Mouse (Mus musculus): ENCODE measurements around the gene Pcdh15.

Pcdh15 gene

DNA sequence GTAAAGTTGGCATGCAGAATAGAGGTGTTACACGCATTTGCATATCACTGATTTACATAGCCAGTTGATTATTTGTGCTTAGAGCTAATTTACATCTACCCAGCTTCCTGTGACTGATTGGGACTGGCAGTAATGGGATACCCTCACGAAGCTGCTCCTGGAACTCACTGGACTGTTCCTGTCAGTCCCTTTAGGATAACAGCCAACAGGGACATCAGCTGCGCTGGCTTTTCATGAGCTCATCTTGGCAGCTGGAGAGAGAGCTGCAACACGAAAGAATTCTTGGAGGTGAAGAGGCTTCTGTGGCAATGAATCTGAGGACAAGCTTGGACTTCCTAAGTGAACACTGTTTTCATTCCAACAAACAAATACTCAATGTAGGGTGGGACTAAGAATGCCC lies 683.8 kb downstream of the Pcdh15 start:
- ATAC-seq (ENCODE audit: insufficient number of reproducible peaks, low FRiP score, low TSS enrichment) = no peak

DNA sequence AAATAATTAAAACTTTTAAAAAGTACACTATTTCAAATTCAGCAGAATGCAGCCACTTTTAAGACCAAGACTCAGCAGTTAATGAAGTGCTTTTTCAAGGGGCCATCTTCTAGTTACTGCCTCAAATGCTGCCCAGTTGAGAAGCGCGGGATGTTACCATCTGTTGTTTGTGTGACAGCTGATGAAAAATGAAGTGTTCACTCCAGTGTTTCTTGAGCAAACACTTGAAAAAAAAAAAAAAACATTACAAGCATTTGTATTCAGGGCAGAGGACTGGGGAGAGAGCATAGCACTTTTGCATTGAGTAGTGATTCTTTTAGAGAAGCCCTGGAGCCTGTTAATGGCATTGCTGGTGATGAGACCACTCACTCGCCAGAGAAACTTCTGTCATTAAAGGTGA lies 689.0 kb downstream of the Pcdh15 start:
- ATAC-seq (ENCODE audit: insufficient number of reproducible peaks, low FRiP score, low TSS enrichment) = no peak

DNA sequence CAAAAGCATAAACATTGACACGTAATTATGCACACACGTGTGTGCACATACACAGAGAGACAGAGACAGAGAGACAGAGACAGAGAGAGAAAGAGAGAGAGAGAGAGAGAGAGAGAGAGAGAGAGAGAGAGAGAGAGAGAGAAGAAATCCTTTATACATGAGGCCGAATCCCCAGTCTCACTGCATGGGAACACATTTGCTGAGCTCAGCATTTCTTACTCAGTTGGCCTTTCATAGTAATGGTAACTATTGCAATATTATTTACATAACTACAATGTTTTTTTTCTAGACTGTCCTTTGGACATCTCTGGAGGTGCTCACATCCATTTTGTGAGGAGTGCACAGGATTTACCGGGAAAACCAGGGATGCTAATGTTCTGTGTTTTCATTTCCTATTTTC lies 705.9 kb downstream of the Pcdh15 start:
- no peak for ATAC-seq (ENCODE audit: insufficient number of reproducible peaks, low FRiP score, low TSS enrichment)

DNA sequence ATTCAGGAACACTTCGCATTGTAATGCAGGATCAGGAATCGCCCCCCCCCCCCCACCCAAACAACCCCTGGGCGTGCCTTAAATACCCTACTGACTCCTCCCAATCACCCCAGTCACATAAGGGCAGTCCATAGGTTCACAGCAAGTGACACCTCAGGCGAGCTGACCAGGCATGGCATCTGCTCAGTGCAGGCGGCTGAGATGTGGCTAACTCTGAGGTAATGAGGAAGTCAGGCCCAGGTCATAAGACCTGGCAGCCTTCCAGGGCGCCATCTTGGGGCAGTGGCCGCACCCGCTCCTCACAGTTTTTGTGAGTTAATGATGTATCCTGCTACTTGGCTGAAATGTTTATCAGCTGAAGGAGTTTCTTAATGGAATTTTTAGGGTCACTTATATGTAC lies 713.2 kb downstream of the Pcdh15 start:
- ATAC-seq (ENCODE audit: insufficient number of reproducible peaks, low FRiP score, low TSS enrichment) = no peak

DNA sequence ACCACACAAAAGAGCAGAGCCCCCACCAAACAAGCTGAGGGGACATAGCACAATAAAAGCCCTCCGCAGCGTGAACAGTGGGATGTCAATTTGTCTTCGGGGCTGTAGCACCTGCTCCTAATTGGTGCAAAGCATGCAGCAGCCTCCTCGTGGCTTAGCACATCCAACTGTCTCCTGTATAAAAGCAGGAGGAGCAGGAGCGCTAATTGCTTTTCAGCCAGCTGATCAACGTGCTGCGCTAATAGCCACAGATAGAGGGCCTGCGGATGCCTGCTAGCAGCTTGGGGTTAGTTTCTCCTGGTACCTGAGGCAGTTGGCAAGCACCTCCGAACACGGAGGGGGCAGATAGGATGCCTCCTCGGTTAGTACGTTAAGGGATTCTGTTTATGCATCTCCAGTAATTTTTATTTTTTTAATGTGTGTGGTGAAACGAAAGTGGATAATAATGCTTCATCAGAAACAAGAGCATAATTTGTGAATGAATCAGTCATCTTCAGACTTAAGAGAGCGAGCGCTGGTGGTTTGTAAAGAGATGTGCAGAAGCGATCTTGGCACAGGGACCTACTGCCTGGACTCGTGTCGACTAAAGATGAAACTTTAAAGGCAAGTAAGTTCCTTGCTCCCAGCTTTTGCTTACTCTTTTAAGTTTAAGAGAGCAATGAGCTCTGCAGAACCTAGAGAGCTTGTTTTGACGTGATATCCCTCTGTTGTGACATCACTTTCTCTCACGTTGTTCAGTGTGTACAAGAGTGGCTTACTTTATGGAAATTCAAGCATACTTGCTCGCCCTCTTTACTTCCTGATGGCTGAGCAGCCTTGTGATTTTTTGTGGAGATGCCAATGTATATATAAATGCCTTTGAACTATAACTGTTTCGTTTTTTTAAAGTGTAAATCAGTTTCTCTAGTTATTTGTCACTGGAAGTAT lies 722.8 kb downstream of the Pcdh15 start:
- peak; percentile 65 for ATAC-seq (ENCODE audit: insufficient number of reproducible peaks, low FRiP score, low TSS enrichment)

DNA sequence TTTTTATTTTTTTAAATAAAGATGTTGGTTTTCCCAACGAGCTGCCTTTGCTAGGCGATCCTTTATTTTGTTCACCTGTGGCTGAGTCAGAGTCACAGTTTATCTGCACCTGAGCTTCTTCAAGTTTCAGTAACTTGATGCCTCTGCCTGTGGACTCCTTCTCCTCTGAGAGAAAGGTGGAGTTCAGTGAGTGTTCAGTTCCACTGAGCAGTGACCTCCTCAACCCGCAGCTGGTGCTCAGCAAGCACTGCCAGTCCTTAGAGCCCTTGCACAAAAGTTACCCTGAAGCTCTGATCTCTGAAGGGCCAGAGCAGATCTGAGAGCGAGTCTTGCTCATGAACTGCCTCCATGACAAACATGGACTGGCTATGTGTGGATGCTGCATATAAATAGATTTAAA lies 724.1 kb downstream of the Pcdh15 start:
- no peak for ATAC-seq (ENCODE audit: insufficient number of reproducible peaks, low FRiP score, low TSS enrichment)

DNA sequence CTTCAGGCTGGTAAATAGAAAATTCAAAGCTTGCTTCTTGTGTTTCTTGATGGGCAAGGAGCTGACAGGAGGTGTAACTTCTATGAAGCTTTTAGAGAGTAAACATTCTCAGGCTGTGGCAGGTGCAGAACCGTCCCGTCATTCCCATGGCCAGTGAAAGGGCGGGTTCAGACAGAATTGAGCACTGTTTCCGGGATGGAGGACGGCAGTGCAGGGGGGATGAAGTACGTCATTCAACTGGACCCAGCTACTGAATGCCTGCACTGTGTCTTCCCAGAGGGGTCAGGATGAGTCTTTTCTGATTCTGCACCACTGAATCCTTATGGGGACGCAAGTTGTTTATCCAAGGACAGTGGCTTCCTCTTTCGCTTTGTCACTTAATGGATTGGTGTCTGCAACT lies 727.2 kb downstream of the Pcdh15 start:
- ATAC-seq (ENCODE audit: insufficient number of reproducible peaks, low FRiP score, low TSS enrichment) = 0 out of 2 replicates have a peak, but pooled peaks have one; percentile 27

DNA sequence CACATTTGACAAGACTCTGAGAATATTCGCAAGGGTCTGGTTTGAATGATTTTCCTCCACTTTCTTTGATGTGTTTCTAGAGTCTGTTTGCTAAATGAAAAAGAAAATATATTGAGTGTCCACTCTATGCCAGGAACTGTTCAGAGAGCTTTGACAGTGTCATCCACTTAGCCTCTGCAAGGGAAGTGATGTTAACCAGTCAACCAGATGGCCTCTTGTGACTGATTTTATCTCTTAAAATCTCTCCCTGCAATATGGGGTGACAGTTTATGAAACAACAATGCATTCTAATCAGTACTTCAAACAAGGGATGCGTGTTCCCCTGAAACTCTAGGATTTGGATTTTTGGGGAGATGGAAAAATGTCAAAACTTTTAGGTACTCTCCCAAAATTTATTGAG lies 729.6 kb downstream of the Pcdh15 start:
- ATAC-seq (ENCODE audit: insufficient number of reproducible peaks, low FRiP score, low TSS enrichment) = no peak

DNA sequence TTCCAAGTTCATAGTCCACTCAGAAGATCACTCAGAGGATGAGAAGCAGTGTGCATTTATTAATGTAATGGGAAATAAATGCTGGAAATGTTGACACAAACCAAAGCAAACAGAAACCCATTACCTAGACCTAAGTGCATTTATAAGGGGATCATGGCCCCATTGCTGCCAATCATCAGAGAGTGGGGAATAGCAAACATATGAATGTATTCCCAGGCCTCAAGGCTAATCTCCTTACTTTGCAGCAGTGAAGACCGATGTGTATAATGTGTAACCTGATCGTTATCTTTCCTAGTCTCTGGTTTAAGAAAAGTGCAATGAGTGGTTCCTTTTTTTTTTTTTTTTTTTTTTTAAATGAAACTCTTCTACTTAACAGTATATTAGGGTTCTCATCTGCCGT lies 745.9 kb downstream of the Pcdh15 start:
- no peak for ATAC-seq (ENCODE audit: insufficient number of reproducible peaks, low FRiP score, low TSS enrichment)

DNA sequence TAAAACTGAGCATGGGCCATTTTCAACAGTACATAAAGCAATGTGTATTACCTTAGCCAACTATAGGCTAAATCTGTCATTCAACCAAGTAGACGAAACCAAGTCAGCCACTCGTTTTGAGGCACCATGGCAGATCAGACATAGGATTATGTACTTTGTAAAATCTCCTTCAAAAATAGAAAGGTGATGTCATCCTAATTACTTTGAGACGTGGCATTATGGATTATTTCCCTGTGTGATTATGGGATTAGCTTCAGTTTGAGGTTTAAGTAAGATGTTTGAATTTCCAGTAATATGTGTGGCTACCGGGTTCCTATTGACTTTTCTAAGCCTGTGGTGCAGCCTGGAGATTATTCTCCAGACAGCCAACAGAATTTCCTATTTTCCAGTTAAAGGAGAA lies 763.0 kb downstream of the Pcdh15 start:
- no peak for ATAC-seq (ENCODE audit: insufficient number of reproducible peaks, low FRiP score, low TSS enrichment)

DNA sequence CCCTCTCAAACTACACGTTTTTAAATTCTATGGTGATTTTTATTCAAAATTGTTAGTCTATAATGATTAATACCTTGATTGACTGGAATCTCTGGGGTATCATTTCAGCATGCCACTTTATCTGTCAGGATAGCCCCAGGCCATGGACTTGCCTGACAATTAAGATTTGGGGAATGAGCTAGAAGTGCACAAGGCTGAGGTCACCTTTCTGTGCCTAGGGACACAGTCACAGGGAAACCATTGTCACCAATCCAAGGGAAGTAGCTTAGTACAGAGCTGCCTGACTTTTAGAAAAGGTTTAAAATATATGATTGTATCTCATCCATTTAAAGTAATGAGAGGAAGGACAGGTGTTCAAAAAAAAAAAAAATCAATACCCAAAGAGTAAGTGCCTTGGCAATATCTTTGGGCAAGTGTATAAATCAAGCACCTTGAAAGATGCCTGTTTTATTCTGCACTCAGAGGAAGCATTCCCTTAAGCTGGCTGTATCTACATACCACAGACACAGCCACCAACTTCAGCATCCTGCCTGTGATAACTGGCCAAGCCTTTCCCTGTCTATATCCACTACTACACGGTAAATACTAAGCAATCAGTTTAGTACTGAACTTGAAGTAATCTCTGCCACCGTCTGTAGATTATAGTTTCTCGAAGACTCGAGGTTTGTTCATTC lies 779.0 kb downstream of the Pcdh15 start:
- no peak for ATAC-seq (ENCODE audit: insufficient number of reproducible peaks, low FRiP score, low TSS enrichment)

DNA sequence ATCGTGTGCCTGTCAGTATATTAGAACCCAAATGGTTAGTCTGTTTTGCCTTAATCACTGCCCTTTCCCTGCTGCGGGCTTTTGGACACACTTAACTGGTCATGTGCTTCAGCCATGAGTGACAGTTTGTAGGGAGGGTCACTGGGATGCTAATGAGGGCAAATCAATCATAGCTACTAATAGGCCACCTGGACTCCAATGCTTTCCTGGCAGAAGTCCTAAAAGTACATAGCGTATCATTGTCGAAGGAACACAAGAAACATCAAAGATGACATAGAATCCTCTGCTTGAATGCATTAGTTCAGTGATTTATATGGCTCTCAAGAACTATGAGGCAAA lies 779.6 kb downstream of the Pcdh15 start:
- ATAC-seq (ENCODE audit: insufficient number of reproducible peaks, low FRiP score, low TSS enrichment) = no peak

DNA sequence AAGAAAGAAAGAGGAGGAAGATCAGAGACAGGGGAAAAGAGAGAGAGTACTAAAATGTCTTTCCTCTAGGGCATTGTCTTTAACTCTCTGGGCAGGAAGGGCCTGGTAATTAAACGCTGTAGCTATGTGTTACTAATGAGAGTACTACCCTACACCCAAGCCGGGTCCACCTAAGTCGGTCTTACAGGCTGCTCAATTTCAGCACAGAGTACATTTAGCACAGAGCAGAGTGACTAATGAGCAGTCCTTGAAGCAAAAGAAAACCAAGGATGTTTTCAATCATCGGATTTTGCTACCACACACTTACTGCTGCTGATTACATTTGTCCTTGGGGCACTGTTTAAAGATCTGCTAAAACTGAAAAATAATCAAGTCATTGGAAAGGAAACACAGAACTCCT lies 788.6 kb downstream of the Pcdh15 start:
- ATAC-seq (ENCODE audit: insufficient number of reproducible peaks, low FRiP score, low TSS enrichment) = no peak

DNA sequence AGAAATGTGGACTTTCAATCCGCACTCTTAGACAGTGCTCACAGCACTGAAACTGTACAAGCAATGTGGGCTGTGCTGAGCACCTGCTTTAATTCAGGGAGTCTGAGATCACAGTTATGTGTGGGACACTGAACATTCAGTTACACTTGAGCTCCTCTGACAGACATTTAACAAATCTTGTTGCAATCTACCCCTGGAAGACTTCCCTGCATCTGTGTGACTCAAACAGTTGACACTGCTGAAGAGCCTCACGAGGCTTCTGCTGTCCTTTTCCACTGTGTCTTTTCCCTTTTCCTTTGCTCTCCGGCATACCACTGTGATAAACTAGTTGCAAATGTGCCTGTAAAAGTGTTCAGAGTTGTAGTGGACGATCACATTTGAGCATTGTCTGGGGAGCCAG lies 793.1 kb downstream of the Pcdh15 start:
- no peak for ATAC-seq (ENCODE audit: insufficient number of reproducible peaks, low FRiP score, low TSS enrichment)

DNA sequence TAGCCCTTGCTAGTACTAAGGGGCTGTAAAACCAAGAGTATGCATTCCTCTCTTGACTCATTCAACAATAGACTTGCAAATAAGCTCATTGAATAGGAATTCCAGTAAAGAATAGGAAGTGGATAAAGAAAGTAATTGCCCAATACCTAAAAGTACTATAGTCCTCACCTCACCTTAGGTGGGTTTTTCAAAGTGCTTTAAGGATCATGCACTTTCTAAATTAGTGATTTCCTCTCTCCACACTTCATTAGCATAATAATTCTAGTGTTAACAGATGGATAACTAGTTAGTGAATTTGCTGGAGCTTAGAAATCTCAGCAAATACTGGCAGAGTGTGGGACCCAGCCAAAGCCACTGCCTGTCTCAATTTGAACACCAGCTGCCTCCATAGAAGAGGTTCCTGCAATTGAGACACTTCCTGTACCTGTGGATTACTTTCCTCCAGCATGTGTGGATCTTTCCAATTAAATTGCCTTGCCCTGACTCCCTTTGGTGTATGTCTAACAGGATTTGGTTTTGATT lies 797.0 kb downstream of the Pcdh15 start:
- no peak for ATAC-seq (ENCODE audit: insufficient number of reproducible peaks, low FRiP score, low TSS enrichment)

DNA sequence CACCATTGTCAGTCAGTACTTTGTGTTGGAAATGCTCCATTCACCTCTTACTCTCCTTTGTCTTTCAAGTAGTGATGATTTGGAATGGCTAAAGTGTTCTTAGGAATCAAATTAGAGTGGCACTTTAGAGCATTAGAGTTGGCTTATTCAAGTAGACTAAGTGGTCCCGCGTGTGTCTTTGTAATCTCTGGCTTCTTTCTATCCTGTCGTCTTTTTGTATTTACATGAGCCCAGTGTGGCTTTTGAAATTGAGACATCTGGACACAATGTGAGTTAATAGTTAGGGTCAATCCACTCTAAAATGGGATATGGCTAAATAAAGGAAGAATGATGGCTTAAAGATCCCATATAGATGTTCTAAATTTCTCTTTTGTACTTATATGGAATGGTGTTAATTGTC lies 800.0 kb downstream of the Pcdh15 start:
- ATAC-seq (ENCODE audit: insufficient number of reproducible peaks, low FRiP score, low TSS enrichment) = no peak

DNA sequence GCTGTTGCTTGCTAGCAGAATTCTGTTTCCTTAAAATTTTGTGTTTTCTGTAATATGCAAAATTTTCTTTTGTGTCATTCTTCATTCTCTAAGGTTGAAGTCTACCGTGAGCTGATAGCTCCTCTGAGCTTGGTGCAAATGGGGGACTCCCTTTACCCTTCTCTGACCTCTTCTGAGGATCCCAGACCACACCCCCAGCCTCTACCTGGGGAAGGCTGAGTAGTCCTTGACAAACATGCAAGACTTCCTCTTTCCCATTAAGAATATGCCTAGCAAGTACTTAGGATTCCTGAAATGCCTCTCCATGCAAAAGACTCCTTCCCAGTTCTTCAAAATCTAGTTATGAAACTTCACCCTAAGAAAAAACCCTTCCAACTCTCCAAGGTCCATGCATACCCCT lies 808.5 kb downstream of the Pcdh15 start:
- ATAC-seq (ENCODE audit: insufficient number of reproducible peaks, low FRiP score, low TSS enrichment) = no peak

DNA sequence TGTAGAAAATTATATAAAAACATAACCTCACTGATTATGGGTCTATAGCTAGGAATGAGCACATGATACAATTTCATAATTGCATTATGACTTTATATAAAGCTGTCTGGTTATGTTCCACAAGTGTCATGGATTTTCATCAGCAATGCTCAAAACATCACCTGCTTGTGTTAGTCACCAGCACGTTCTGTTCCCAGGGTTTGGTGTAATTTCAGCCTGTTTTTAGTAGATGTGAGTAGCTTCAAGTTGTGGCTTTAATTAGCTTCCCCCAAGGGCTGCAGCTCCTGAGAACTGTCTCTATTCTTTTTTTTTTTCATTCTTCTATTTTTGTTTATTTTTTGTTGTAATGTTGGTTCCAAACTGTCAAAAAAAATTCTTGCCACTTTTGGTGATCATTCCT lies 809.4 kb downstream of the Pcdh15 start:
- ATAC-seq (ENCODE audit: insufficient number of reproducible peaks, low FRiP score, low TSS enrichment) = no peak

DNA sequence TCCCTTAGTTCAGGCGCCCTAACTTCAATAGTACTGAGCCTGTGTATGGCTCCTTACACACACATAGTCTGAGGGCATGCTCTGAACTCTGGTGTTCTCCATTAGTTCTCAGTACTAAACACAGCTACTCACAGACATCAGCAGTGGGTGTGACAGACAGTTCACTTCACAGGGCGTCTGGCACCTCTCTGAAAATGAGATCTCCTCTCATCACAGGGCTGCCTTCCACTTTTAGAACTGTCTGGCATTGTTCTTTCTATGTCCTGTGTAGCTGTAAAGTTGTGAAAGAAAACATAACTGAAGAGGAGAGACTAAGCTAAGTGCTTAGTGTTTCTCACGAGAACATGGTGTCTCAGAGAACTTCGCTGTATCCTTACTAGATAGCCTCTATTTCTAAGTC lies 816.0 kb downstream of the Pcdh15 start:
- no peak for ATAC-seq (ENCODE audit: insufficient number of reproducible peaks, low FRiP score, low TSS enrichment)

DNA sequence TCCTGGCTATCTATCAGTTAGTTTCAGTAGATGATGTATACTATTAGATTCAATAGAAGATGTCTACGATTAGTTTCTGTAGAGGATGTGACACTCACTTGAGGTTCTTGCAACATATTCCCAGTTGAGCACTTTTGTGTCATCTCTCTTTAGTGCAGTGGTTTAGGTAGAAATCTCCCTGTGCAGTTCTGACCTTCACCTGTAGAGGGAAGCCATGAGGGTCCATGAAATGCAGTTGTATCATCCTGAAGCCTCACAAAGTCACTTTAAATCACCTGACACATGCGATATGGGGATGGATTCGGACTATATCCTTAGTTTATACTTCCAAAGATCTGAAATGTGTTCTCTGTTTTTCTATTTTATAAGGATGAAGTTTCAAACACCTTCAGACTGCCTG lies 822.4 kb downstream of the Pcdh15 start:
- ATAC-seq (ENCODE audit: insufficient number of reproducible peaks, low FRiP score, low TSS enrichment) = no peak

DNA sequence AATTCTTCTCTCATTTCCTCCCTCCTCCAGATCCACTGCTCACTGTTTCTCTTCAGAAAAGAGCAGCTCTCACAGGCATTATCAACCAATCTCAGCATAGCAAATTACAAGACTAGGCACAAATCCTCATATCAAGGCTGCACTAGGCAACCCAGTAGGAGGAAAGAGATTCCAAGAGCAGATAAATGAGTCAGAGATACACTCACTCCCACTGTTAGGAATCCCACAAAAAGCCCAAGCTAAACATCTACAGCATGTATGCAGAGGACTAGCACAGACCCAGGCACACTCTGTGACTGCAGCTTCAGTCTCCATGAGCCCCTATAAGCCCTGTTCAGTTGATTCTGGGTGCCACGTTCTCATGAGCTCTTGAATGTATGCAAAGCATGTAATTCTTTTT lies 829.5 kb downstream of the Pcdh15 start:
- ATAC-seq (ENCODE audit: insufficient number of reproducible peaks, low FRiP score, low TSS enrichment) = no peak

DNA sequence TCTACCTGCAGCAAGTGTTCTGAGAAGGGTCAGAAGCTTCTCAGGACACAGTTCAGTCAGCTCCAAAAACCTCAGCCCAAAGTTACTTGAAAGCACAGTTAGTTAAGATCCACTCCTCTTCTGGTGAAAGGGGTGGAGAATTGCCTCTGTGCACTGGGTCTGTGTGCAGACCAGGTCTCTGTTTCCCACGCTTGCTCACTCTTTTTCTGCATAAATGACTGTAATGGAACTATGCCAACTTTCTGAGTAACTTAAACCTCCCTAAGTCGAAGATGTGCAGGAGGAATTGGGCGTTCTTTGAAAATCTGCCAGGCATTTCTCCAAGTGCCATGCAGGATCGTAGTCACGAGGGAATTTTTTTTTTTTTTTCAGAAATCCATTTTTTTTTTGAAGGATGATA lies 830.6 kb downstream of the Pcdh15 start:
- no peak for ATAC-seq (ENCODE audit: insufficient number of reproducible peaks, low FRiP score, low TSS enrichment)
